Mouse (Mus musculus): Measurements from ENCODE around the gene Acsl5. TPM values are rescaled to one million over a fixed set of nuclear protein-coding genes. Genes with fewer than 3 reads are reported as not detected.

Gene Acsl5
- total and polyA plus RNA-seq, 3 experiments = 8.0 to 14.7 (median 12.5) TPM

DNA sequence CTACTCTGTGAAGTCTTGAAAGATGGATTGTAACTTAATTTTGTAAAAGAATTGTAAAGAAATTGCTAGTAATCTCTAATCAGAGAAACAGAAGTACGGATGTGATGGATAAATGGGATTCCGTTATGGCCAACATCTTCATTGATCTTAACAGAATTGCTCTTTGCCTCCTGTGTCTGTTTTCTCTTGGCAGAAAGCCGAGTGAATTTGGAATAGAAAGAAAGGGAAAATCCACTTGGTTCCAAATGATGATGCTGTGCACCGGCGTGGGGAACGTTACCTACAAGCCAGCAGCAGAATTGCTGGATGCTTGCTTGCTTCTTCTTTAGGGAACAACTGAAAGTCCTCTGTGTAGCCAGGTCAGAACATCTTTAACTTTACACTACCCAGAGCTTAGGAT is 88.8 kb downstream of the Acsl5 start:
- Histone ChIP-seq H3K36me3 (ENCODE audit: control insufficient read depth, insufficient read depth, low read length) (no peaks in the 10 kb centered on the region), H3K27ac (no peak overlapping the region), H3K79me2 (replicated peaks; ENCODE audit: control insufficient read depth, insufficient read depth, low read length) (peaks cover 1% of the 10 kb centered on the region; the same call in 1 of the 2 replicates), H3K4me3 (no peak overlapping the region), H3K9ac (ENCODE audit: low read depth, low read length) (no peak overlapping the region), H3K4me1 (ENCODE audit: control insufficient read depth, insufficient read depth, low read length) (no peaks in the 10 kb centered on the region), H3K27me3 (ENCODE audit: control insufficient read depth, insufficient read depth, low read length) (no peaks in the 10 kb centered on the region)
- intact Hi-C loops (cut with DNase I) = no loop called here
- WGBS = 86% methylated on average over 6 of the region's 6 CpGs
- DNase-seq = no peak
- TF ChIP-seq EP300 (IDR thresholded peaks at IDR 0.05; ENCODE audit: insufficient read depth, low read depth, low read length) (no peak), POLR2A (IDR thresholded peaks at IDR 0.05; ENCODE audit: insufficient read depth, low read depth, low read length) (no peak), CTCF (IDR thresholded peaks at IDR 0.05) (no peak)

DNA sequence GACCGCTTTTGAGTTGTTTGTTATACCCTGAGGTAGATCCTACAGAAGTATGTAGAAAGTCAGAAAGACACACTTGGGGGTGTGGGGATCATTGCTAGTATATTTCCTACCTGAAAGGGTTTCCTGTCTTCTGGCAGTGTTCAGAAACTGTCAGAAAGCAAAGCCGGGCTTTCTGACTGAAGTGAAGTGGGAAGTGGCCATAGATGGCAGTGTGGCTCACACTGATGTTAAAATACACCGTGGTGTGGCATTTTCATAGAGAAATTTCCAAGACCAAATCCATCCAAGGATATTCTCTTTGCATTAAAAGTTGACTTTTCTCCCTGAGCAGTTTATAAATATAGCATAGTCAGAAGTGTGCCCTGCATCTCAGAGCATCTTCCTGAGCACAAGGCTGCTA is 89.6 kb downstream of the Acsl5 start:
- 53% methylated on average over 3 of the region's 3 CpGs for WGBS
- intact Hi-C loops (cut with DNase I) = no loop called here

GRCm38 (mm10) chr19:55342423-55342822 is 90.7 kb downstream of the Acsl5 start:
- 91% methylated on average over 7 of the region's 7 CpGs for WGBS
- TF ChIP-seq EP300 (IDR thresholded peaks at IDR 0.05; ENCODE audit: insufficient read depth, low read depth, low read length) (no peak), POLR2A (IDR thresholded peaks at IDR 0.05; ENCODE audit: insufficient read depth, low read depth, low read length) (no peak), CTCF (IDR thresholded peaks at IDR 0.05) (no peak)
- Histone ChIP-seq H3K36me3 (ENCODE audit: control insufficient read depth, insufficient read depth, low read length) (peaks cover 2% of the 10 kb centered on the region; the same call in 1 of the 2 replicates), H3K4me1 (ENCODE audit: control insufficient read depth, insufficient read depth, low read length) (no peaks in the 10 kb centered on the region), H3K27me3 (ENCODE audit: control insufficient read depth, insufficient read depth, low read length) (no peaks in the 10 kb centered on the region), H3K9ac (ENCODE audit: low read depth, low read length) (no peak overlapping the region), H3K27ac (no peak overlapping the region), H3K4me3 (no peak overlapping the region), H3K79me2 (replicated peaks; ENCODE audit: control insufficient read depth, insufficient read depth, low read length) (no peaks in the 10 kb centered on the region)
- no peak for DNase-seq
- intact Hi-C loops (cut with DNase I) = no loop called here

More for the DNA sequence above, 89.6 kb downstream of the Acsl5 start:
- Histone ChIP-seq H3K27ac (no peak overlapping the region), H3K79me2 (replicated peaks; ENCODE audit: control insufficient read depth, insufficient read depth, low read length) (no peaks in the 10 kb centered on the region), H3K4me3 (no peak overlapping the region), H3K36me3 (ENCODE audit: control insufficient read depth, insufficient read depth, low read length) (peaks cover 2% of the 10 kb centered on the region; the same call in 1 of the 2 replicates), H3K27me3 (ENCODE audit: control insufficient read depth, insufficient read depth, low read length) (no peaks in the 10 kb centered on the region), H3K9ac (ENCODE audit: low read depth, low read length) (no peak overlapping the region), H3K4me1 (ENCODE audit: control insufficient read depth, insufficient read depth, low read length) (no peaks in the 10 kb centered on the region)
- TF ChIP-seq EP300 (IDR thresholded peaks at IDR 0.05; ENCODE audit: insufficient read depth, low read depth, low read length) (no peak), POLR2A (IDR thresholded peaks at IDR 0.05; ENCODE audit: insufficient read depth, low read depth, low read length) (no peak), CTCF (IDR thresholded peaks at IDR 0.05) (0 out of 2 replicates have a peak, but pooled peaks have one; percentile 14)
- DNase-seq = no peak

DNA sequence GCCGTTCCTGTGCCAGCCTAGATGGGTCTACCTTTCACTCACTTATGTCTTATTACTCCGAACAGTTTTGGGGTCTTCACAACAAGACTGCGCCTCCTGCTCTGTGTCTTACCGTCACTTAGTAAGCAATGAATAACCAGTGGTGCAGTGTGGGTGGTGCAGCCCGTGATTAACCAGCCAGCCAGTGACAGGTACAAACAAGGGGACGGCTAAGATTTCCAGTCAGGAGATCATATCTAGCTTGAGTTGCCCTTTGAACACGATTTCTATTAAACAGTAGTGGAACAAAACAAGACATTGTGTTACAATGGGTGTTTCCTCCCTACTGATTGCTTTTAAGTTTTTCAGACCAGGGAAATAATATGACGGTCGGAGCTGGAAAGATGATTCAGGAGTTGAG is 91.5 kb downstream of the Acsl5 start:
- Histone ChIP-seq H3K4me1 (ENCODE audit: control insufficient read depth, insufficient read depth, low read length) (no peaks in the 10 kb centered on the region), H3K27ac (no peak overlapping the region), H3K4me3 (no peak overlapping the region), H3K9ac (ENCODE audit: low read depth, low read length) (no peak overlapping the region), H3K36me3 (ENCODE audit: control insufficient read depth, insufficient read depth, low read length) (peaks cover 2% of the 10 kb centered on the region; the same call in 1 of the 2 replicates), H3K79me2 (replicated peaks; ENCODE audit: control insufficient read depth, insufficient read depth, low read length) (no peaks in the 10 kb centered on the region), H3K27me3 (ENCODE audit: control insufficient read depth, insufficient read depth, low read length) (no peaks in the 10 kb centered on the region)
- no peak for TF ChIP-seq CTCF (IDR thresholded peaks at IDR 0.05)
- TF ChIP-seq POLR2A (IDR thresholded peaks at IDR 0.05; ENCODE audit: insufficient read depth, low read depth, low read length) = no peak
- TF ChIP-seq EP300 (IDR thresholded peaks at IDR 0.05; ENCODE audit: insufficient read depth, low read depth, low read length) = no peak
- intact Hi-C loops (cut with DNase I) = no loop called here
- WGBS = 73% methylated on average over 9 of the region's 9 CpGs
- no peak for DNase-seq

Other genes with a start within 250 kb of the Acsl5 start
- gene Gpam, start 124.7 kb upstream of the Acsl5 start, total RNA-seq (2021) = 100 to 1,000 TPM; 149 to 173 TPM
- gene Gpam, start 124.7 kb upstream of the Acsl5 start, polyA plus RNA-seq (2012; rRNA removed) = 75.4 and 121 TPM in 2 replicates
- under 1 TPM; 0.16 to 0.23 TPM for gene Tectb, start 71.2 kb upstream of the Acsl5 start, total RNA-seq (2021)
- 0.21 and 0.29 TPM in 2 replicates for gene Tectb, start 71.2 kb upstream of the Acsl5 start, polyA plus RNA-seq (2012; rRNA removed)
- gene Gucy2g, start 10.7 kb upstream of the Acsl5 start, total RNA-seq (2021) = under 1 TPM in 1 of 2 experiments, not detected in 1; 0.07 TPM
- gene Gucy2g, start 10.7 kb upstream of the Acsl5 start, polyA plus RNA-seq (2012; rRNA removed) = 0.12 TPM in 2 replicates
- gene Zdhhc6, start 64.1 kb downstream of the Acsl5 start, total RNA-seq (2021) = 10 to 100 TPM; 19.6 to 22.1 TPM
- gene Zdhhc6, start 64.1 kb downstream of the Acsl5 start, polyA plus RNA-seq (2012; rRNA removed) = 10.4 and 14.1 TPM in 2 replicates
- 10 to 100 TPM; 15.6 to 16.3 TPM for gene Vti1a, start 64.4 kb downstream of the Acsl5 start, total RNA-seq (2021)
- 6.2 and 9.4 TPM in 2 replicates for gene Vti1a, start 64.4 kb downstream of the Acsl5 start, polyA plus RNA-seq (2012; rRNA removed)

Data from heart, adult 2 months (tissue).